Mouse (Mus musculus) embryonic facial prominence, embryonic 13.5 days (tissue): ENCODE measurements around the gene Marcks. TPM values are rescaled to one million over a fixed set of nuclear protein-coding genes. Genes with fewer than 3 reads are reported as not detected.

Experiments
- ATAC-seq: fragments of 200-750 bp; cut with Nextera tagmentation; 2 replicates; pipeline ENCODE4 v1.8.0; 2017; ENCODE audit warnings: low read depth; ENCODE audit not compliant: insufficient number of reproducible peaks, insufficient read depth, low FRiP score, low TSS enrichment
- H3K27ac ChIP-seq: fragments of 300-500 bp; sonication (generic); 2 replicates; pipeline ENCODE4 v1.5.1; 2015; ENCODE audit warnings: moderate library complexity, mild to moderate bottlenecking, inconsistent platforms
- H3K27me3 ChIP-seq: fragments of 300-500 bp; sonication (generic); 2 replicates; pipeline ENCODE4 v1.6.1; 2015; ENCODE audit warnings: mild to moderate bottlenecking, inconsistent platforms
- H3K36me3 ChIP-seq: fragments of 300-500 bp; sonication (generic); 2 replicates; pipeline ENCODE4 v1.6.1; 2015; ENCODE audit warnings: mild to moderate bottlenecking, inconsistent platforms
- H3K4me1 ChIP-seq: fragments of 300-500 bp; sonication (generic); 2 replicates; pipeline ENCODE4 v1.6.1; 2015; ENCODE audit warnings: inconsistent platforms
- H3K4me2 ChIP-seq: fragments of 300-500 bp; sonication (generic); 2 replicates; pipeline ENCODE4 v1.6.1; 2015; ENCODE audit warnings: moderate library complexity, mild to moderate bottlenecking, inconsistent platforms
- H3K4me3 ChIP-seq: fragments of 300-500 bp; sonication (generic); 2 replicates; pipeline ENCODE4 v1.5.1; 2015; ENCODE audit warnings: mild to moderate bottlenecking, inconsistent platforms
- H3K9ac ChIP-seq: fragments of 300-500 bp; sonication (generic); 2 replicates; pipeline ENCODE4 v1.6.1; 2015; ENCODE audit warnings: mild to moderate bottlenecking, inconsistent platforms
- H3K9me3 ChIP-seq: fragments of 300-500 bp; sonication (generic); 2 replicates; pipeline ENCODE4 v1.6.1; 2016; ENCODE audit warnings: inconsistent platforms
- WGBS: fragments of 180-500 bp; shearing (Covaris S2); methylation state at CpG from one replicate; pipeline ENCODE4 v1.1.7; 2015; ENCODE audit warnings: mixed read lengths; 5-methylcytosine and 5-hydroxymethylcytosine counted together
- polyA plus RNA-seq: library from polyadenylated mRNA; unstranded; fragments of >200 nt; fragmentation: Nextera tagmentation; extraction: Ambion mirVana; gene quantifications from 2 replicates; pipeline ENCODE4 v1.2.1, GENCODE M21; 2015

Marcks gene
- 215 and 245 TPM in 2 replicates for polyA plus RNA-seq

DNA sequence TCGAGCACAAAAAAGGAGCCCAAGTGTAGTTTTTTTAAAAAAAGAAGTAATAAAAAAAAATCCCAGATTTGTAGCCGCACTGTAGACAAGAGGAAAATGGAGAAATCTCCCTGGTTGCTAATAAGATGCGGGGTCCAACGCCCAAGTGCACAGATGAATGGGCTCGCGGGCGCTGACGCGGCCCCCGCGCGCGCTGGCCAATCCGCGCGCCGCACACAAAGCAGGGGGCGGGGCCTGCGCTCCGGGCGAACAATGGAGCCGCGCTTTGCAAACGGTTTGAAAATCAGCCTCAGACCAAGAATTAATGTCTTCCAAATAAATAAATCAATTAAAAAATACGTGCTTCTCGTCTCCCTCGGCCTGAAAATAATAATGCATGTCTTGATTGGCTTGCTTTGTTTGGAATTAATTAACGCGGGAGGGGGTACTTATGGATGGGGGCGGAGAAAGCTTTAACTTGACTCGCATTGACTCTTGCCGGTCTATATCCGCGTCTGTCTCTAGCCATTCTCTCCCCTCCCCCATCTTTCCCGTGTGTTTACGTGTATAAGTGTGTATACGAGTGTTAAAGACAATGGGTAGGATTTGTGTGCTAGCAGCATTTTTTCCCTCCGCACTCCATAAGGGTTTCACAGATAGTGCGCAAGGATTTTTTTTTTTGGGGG is at the start of gene Marcks:
Gene Marcks (minus strand): TSS at position 143 of the 665 bp plus-strand sequence.
- Histone ChIP-seq H3K36me3 (peaks cover 21% of the 10 kb centered on the region), H3K4me1 (peaks cover 11% of the 10 kb centered on the region), H3K9ac (peak within 1 kb of the TSS; percentile 100), H3K9me3 (no peaks in the 10 kb centered on the region), H3K4me2 (peak within 1 kb of the TSS; percentile 80), H3K4me3 (peak within 1 kb of the TSS; percentile 95), H3K27me3 (no peaks in the 10 kb centered on the region), H3K27ac (peak within 1 kb of the TSS; percentile 100)
- WGBS = under 1% methylated on average over 39 of the region's 39 CpGs
- peak; percentile 62; the same call in 1 of the 2 replicates for ATAC-seq

GRCm38 (mm10) chr10:37177071-37177470 is 38.4 kb upstream of the Marcks start:
- no peak overlapping the region for H3K9ac ChIP-seq
- H3K27ac ChIP-seq = no peak overlapping the region
- no peak overlapping the region for H3K4me2 ChIP-seq
- H3K9me3 ChIP-seq = no peaks in the 10 kb centered on the region
- H3K4me3 ChIP-seq = no peak overlapping the region
- no peaks in the 10 kb centered on the region for H3K4me1 ChIP-seq
- H3K27me3 ChIP-seq = no peaks in the 10 kb centered on the region
- ATAC-seq = no peak
- 92% methylated on average over 3 of the region's 3 CpGs for WGBS
- H3K36me3 ChIP-seq = no peaks in the 10 kb centered on the region

GRCm38 (mm10) chr10:37172416-37172950 is 33.8 kb upstream of the Marcks start:
- Histone ChIP-seq H3K27me3 (no peaks in the 10 kb centered on the region), H3K4me3 (no peak overlapping the region), H3K27ac (no peak overlapping the region), H3K9ac (no peak overlapping the region), H3K9me3 (no peaks in the 10 kb centered on the region), H3K36me3 (no peaks in the 10 kb centered on the region), H3K4me2 (no peak overlapping the region), H3K4me1 (peaks cover 4% of the 10 kb centered on the region; the same call in 1 of the 2 replicates)
- WGBS = 53% methylated on average over 8 of the region's 8 CpGs
- ATAC-seq = no peak

DNA sequence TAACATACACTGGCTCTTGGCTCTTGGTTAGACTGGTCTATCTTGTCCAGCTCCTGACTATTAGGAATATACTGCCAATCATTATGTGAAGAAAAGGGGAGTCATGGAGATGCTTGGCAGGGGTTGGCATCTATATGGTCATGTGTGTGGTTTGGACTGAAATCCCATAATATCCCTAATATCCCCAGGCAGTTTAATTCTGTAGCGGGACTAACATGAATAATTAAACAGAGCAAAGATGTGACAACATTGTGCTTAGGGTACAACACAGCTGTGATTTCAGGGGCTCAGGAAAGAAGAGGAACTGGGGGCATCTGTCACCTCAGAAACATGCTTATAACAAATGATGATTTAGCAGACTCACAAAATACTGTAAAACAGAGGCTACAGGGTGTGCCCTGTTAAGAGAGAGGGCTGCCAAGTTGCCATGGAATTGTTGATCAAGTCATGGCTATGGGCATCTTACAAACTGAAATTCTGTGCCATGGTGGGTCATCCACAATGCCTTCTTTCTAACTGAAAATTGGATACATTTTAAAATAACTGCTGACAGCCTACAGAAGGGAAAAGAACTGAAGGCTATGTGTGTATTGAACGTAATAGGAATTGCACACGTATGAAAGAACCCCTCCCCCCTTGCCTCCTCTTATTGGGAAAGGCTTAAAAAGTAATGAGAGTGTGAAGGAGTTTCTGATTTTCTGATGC is 33.1 kb upstream of the Marcks start:
- Histone ChIP-seq H3K4me3 (no peak overlapping the region), H3K4me1 (peaks cover 4% of the 10 kb centered on the region; the same call in 1 of the 2 replicates), H3K9me3 (no peaks in the 10 kb centered on the region), H3K4me2 (no peak overlapping the region), H3K36me3 (no peaks in the 10 kb centered on the region), H3K27ac (no peak overlapping the region), H3K27me3 (no peaks in the 10 kb centered on the region), H3K9ac (no peak overlapping the region)
- 67% methylated on average over 3 of the region's 3 CpGs for WGBS
- ATAC-seq = no peak

DNA sequence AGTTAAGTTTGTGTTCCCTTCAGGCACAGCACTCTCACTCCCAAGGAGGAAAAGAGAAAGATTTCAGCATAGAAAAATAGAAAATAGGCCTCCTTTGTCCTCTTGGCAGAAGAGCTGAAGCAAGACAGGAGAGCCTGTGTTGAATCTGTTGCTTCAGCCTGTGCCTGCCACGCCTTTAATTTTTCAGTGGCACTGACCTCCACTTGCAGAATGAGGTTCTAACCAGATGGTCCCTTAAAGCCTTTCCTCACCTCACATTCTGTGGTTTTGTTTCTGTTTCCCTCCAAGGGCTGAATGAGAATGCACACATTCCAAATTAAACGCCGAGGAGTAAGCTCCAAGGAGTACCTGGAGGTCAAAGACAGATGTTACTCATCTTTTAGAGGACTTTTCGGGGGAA is 32.2 kb upstream of the Marcks start:
- 42% methylated on average over 4 of the region's 4 CpGs for WGBS
- ATAC-seq = no peak
- H3K27ac ChIP-seq = no peak overlapping the region
- no peaks in the 10 kb centered on the region for H3K36me3 ChIP-seq
- H3K9me3 ChIP-seq = no peaks in the 10 kb centered on the region
- no peak overlapping the region for H3K4me3 ChIP-seq
- no peak overlapping the region for H3K4me2 ChIP-seq
- no peaks in the 10 kb centered on the region for H3K27me3 ChIP-seq
- H3K9ac ChIP-seq = no peak overlapping the region
- peaks cover 4% of the 10 kb centered on the region; the same call in 1 of the 2 replicates for H3K4me1 ChIP-seq

DNA sequence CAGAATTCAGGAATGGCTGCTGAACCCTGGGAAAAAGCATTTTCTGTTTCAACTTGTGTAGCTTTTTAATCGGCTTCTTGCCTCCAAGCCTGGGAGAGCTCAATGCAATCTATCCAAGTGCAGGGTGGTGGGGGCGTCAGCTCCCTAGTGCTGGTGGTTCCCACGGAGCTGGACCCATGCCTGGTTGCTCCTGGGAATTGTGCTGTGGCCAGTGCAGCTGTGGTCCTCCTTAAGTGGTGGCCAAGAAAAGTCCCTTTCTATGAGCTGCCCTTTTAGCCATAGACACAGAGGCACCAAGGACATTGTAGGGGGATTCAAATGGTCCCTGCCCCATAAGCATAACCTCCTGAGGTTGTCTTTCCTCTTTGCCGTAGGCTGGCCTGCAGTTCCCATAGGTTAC is 31.7 kb upstream of the Marcks start:
- H3K4me3 ChIP-seq = no peak overlapping the region
- 74% methylated on average over 4 of the region's 4 CpGs for WGBS
- no peaks in the 10 kb centered on the region for H3K36me3 ChIP-seq
- no peaks in the 10 kb centered on the region for H3K9me3 ChIP-seq
- ATAC-seq = no peak
- H3K4me1 ChIP-seq = peaks cover 4% of the 10 kb centered on the region; the same call in 1 of the 2 replicates
- H3K4me2 ChIP-seq = no peak overlapping the region
- no peaks in the 10 kb centered on the region for H3K27me3 ChIP-seq
- no peak overlapping the region for H3K9ac ChIP-seq
- H3K27ac ChIP-seq = no peak overlapping the region

DNA sequence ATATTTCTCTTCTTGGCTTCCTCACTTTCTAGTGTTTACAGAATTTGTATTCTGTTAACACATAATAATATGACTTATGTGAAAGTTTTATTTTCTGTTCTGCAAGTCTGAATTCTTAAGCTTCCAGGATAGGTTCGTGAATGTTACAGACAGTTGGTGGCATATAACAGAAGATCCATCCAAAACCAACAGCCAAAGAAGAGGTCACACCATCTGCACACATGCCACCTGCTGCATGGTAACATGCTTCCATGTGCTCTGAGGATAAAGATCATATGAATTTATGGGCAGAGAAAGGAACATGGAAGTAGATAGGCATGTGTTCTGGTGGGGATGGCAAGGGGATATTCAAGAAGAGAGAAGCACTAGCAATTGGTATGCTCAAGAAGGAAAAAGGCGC is 28.8 kb upstream of the Marcks start:
- Histone ChIP-seq H3K4me2 (no peak overlapping the region), H3K36me3 (no peaks in the 10 kb centered on the region), H3K27ac (no peak overlapping the region), H3K4me3 (no peak overlapping the region), H3K27me3 (no peaks in the 10 kb centered on the region), H3K4me1 (peaks cover 4% of the 10 kb centered on the region; the same call in 1 of the 2 replicates), H3K9ac (no peak overlapping the region), H3K9me3 (no peaks in the 10 kb centered on the region)
- no peak for ATAC-seq
- WGBS = 89% methylated on average over 2 of the region's 2 CpGs

GRCm38 (mm10) chr10:37159731-37160130 is 21.0 kb upstream of the Marcks start:
- ATAC-seq = no peak

GRCm38 (mm10) chr10:37157156-37157555 is 18.4 kb upstream of the Marcks start:
- Histone ChIP-seq H3K4me3 (no peak overlapping the region), H3K4me2 (no peak overlapping the region), H3K9ac (no peak overlapping the region), H3K4me1 (peaks cover 13% of the 10 kb centered on the region; the same call in 1 of the 2 replicates), H3K36me3 (no peaks in the 10 kb centered on the region), H3K27me3 (no peaks in the 10 kb centered on the region), H3K27ac (0 out of 2 replicates have a peak overlapping the region, but pooled peaks have one; percentile 57), H3K9me3 (peaks cover 4% of the 10 kb centered on the region; the same call in 1 of the 2 replicates)
- no peak for ATAC-seq
- WGBS = 69% methylated on average over 5 of the region's 5 CpGs

More at GRCm38 (mm10) chr10:37159731-37160130, 21.0 kb upstream of the Marcks start:
- no peak overlapping the region for H3K9ac ChIP-seq
- H3K4me2 ChIP-seq = no peak overlapping the region
- H3K4me3 ChIP-seq = no peak overlapping the region
- no peak overlapping the region for H3K27ac ChIP-seq
- 0 out of 2 replicates have a peak, but pooled peaks cover 6% of the 10 kb centered on the region for H3K4me1 ChIP-seq
- no peaks in the 10 kb centered on the region for H3K36me3 ChIP-seq
- WGBS = 70% methylated on average over 3 of the region's 3 CpGs
- peaks cover 4% of the 10 kb centered on the region; the same call in 1 of the 2 replicates for H3K9me3 ChIP-seq
- H3K27me3 ChIP-seq = no peaks in the 10 kb centered on the region

DNA sequence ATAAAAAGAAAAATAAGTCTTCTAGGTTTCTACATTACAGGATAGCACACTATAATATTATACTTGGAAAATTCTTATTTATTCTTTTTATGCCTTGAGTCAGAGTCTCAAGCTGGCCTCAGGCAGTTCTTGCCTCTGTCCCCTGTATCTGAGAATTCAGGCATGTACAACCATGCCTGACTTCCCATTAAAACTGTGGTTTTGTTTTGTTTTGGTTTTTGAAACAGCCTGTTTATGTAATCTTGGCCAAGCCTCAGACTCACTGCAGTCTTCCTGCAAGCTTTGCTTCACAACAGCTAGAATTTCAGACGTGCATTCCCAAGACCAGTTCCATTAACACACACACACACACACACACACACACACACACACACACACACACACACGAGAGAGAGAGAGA is 16.4 kb upstream of the Marcks start:
- WGBS = 36% methylated on average over 1 of the region's 2 CpGs
- no peak for ATAC-seq
- peaks cover 13% of the 10 kb centered on the region; the same call in 1 of the 2 replicates for H3K4me1 ChIP-seq
- H3K36me3 ChIP-seq = no peaks in the 10 kb centered on the region
- H3K4me3 ChIP-seq = no peak overlapping the region
- H3K9ac ChIP-seq = no peak overlapping the region
- no peak overlapping the region for H3K4me2 ChIP-seq
- H3K9me3 ChIP-seq = peaks cover 4% of the 10 kb centered on the region; the same call in 1 of the 2 replicates
- no peak overlapping the region; the same call in 1 of the 2 replicates for H3K27ac ChIP-seq
- no peaks in the 10 kb centered on the region for H3K27me3 ChIP-seq

GRCm38 (mm10) chr10:37151539-37152271 is 13.0 kb upstream of the Marcks start:
- Histone ChIP-seq H3K9me3 (peaks cover 3% of the 10 kb centered on the region; the same call in 1 of the 2 replicates), H3K27me3 (no peaks in the 10 kb centered on the region), H3K9ac (no peak overlapping the region), H3K4me2 (no peak overlapping the region), H3K4me1 (peaks cover 8% of the 10 kb centered on the region; the same call in 1 of the 2 replicates), H3K36me3 (no peaks in the 10 kb centered on the region), H3K4me3 (no peak overlapping the region), H3K27ac (no peak overlapping the region)
- ATAC-seq = no peak
- 86% methylated on average over 7 of the region's 7 CpGs for WGBS
